Mouse (Mus musculus): ENCODE results near the gene Epha1.

Gene Epha1

GRCm38 (mm10) chr6:42353180-42353579 lies 19.9 kb downstream of the Epha1 start:
- DNase-seq (ENCODE audit: low spot score) = no peak

GRCm38 (mm10) chr6:42352486-42352846 lies 20.6 kb downstream of the Epha1 start:
- no peak for DNase-seq (ENCODE audit: low spot score)

- no peak for DNase-seq (ENCODE audit: low spot score)
Observed at GRCm38 (mm10) chr6:42351776-42352485, 21.1 kb downstream of the Epha1 start.

GRCm38 (mm10) chr6:42350968-42351775 lies 21.9 kb downstream of the Epha1 start:
- no peak for DNase-seq (ENCODE audit: low spot score)

GRCm38 (mm10) chr6:42350021-42350967 lies 22.8 kb downstream of the Epha1 start:
- peak; percentile 70 for DNase-seq (ENCODE audit: low spot score)

GRCm38 (mm10) chr6:42349426-42350020 lies 23.5 kb downstream of the Epha1 start, which contains the start of gene Zyx:
Zyx (plus strand) TSS chr6:42349630.
- peak; percentile 93 for DNase-seq (ENCODE audit: low spot score)

GRCm38 (mm10) chr6:42349006-42349425 lies 24.1 kb downstream of the Epha1 start:
- peak; percentile 63 for DNase-seq (ENCODE audit: low spot score)

GRCm38 (mm10) chr6:42348281-42349005 lies 24.6 kb downstream of the Epha1 start:
- no peak for DNase-seq (ENCODE audit: low spot score)

GRCm38 (mm10) chr6:42344255-42344654 lies 28.8 kb downstream of the Epha1 start:
- no peak for DNase-seq (ENCODE audit: low spot score)

- no peak for DNase-seq (ENCODE audit: low spot score)
Observed at GRCm38 (mm10) chr6:42343361-42344120, 29.5 kb downstream of the Epha1 start.

- no peak for DNase-seq (ENCODE audit: low spot score)
Observed at GRCm38 (mm10) chr6:42342171-42342570, 30.9 kb downstream of the Epha1 start.

- no peak for DNase-seq (ENCODE audit: low spot score)
Observed at GRCm38 (mm10) chr6:42339981-42340380, 33.1 kb downstream of the Epha1 start.

- no peak for DNase-seq (ENCODE audit: low spot score)
Observed at GRCm38 (mm10) chr6:42339189-42339588, 33.9 kb downstream of the Epha1 start.

GRCm38 (mm10) chr6:42330946-42331345 lies 42.1 kb downstream of the Epha1 start:
- DNase-seq (ENCODE audit: low spot score) = no peak

- no peak for DNase-seq (ENCODE audit: low spot score)
Observed at GRCm38 (mm10) chr6:42330216-42330615, 42.9 kb downstream of the Epha1 start.

GRCm38 (mm10) chr6:42328757-42329156 lies 44.3 kb downstream of the Epha1 start:
- DNase-seq (ENCODE audit: low spot score) = no peak

GRCm38 (mm10) chr6:42326509-42326908 lies 46.6 kb downstream of the Epha1 start:
- DNase-seq (ENCODE audit: low spot score) = no peak

GRCm38 (mm10) chr6:42325268-42325609 lies 47.8 kb downstream of the Epha1 start:
- DNase-seq (ENCODE audit: low spot score) = peak; percentile 16

- DNase-seq (ENCODE audit: low spot score) = peak; percentile 6
Observed at GRCm38 (mm10) chr6:42324482-42325267, 48.4 kb downstream of the Epha1 start, which contains the start of gene Fam131b. Fam131b (minus strand) TSS chr6:42324643.
